Mouse (Mus musculus) G1E (cell line): ENCODE results near the gene Ankdd1b. TPM values are rescaled to one million over a fixed set of nuclear protein-coding genes. Genes with fewer than 3 reads are reported as not detected.

Experiments
- ATAC-seq: 2 replicates; pipeline ENCODE4 v1.8.0; 2016; ENCODE audit warnings: mild to moderate bottlenecking; ENCODE audit not compliant: insufficient number of reproducible peaks, poor library complexity, low FRiP score, severe bottlenecking; ENCODE audit errors: extremely low read depth
- DNase-seq: peaks from one replicate; pipeline ENCODE4 v3.0.0; 2012; ENCODE audit warnings: low spot score
- H3K27me3 ChIP-seq: 2 replicates; pipeline ENCODE4 v1.6.1; 2012; ENCODE audit warnings: mild to moderate bottlenecking, low read length, inconsistent platforms; ENCODE audit not compliant: insufficient read depth
- H3K36me3 ChIP-seq: replicated peaks from 2 replicates; pipeline ENCODE3; 2012; ENCODE audit warnings: mild to moderate bottlenecking, inconsistent platforms
- H3K4me1 ChIP-seq: 2 replicates; pipeline ENCODE4 v1.6.1; 2012; ENCODE audit warnings: low read depth, low read length, inconsistent platforms, mixed read lengths; ENCODE audit not compliant: insufficient read depth
- H3K4me3 ChIP-seq: 2 replicates; pipeline ENCODE4 v1.5.1; 2012; ENCODE audit warnings: low read depth, mild to moderate bottlenecking, inconsistent platforms, low read length, moderate library complexity, mixed read lengths
- H3K9me3 ChIP-seq: replicated peaks from 2 replicates; pipeline ENCODE4 v1.6.1; 2012; ENCODE audit warnings: inconsistent platforms
- CTCF ChIP-seq: IDR thresholded peaks from 2 replicates; pipeline ENCODE4 v1.5.1; 2012; ENCODE audit warnings: low read depth, low read length, inconsistent platforms, mixed read lengths
- GATA1 ChIP-seq: IDR thresholded peaks from 2 replicates; pipeline ENCODE4 v1.6.1; 2012; ENCODE audit warnings: borderline replicate concordance, low read length, inconsistent platforms, mixed read lengths
- GATA2 ChIP-seq: IDR thresholded peaks from 2 replicates; pipeline ENCODE4 v1.6.1; 2012; ENCODE audit warnings: low read depth, low read length, inconsistent platforms, borderline replicate concordance
- POLR2AphosphoS5 ChIP-seq: IDR thresholded peaks from 2 replicates; pipeline ENCODE4 v1.6.1; 2012; ENCODE audit warnings: low read depth, low read length, inconsistent platforms; ENCODE audit not compliant: insufficient replicate concordance
- TAL1 ChIP-seq: conservative IDR thresholded peaks from 2 replicates; pipeline ENCODE4 v1.6.1; 2012; ENCODE audit warnings: low read depth, low read length, inconsistent platforms, mixed read lengths
- polyA plus RNA-seq: library from polyadenylated mRNA; stranded (reverse); fragments of >175 nt; gene quantifications from 2 replicates; pipeline ENCODE4 v1.2.3, GENCODE M21; 2012
- total RNA-seq, 2 experiments: library from RNA; stranded (forward) in 1 of 2; stranded (reverse) in 1 of 2; fragments of 200-1000 nt in 1 of 2; fragments of >200 nt in 1 of 2; fragmentation: Nextera tagmentation in 1 of 2; gene quantifications; 2 replicates each; pipeline ENCODE4 v1.2.3; 2014 to 2017

Ankdd1b gene
- total and polyA plus RNA-seq, 3 experiments: 0.16 TPM; not detected in 2

DNA sequence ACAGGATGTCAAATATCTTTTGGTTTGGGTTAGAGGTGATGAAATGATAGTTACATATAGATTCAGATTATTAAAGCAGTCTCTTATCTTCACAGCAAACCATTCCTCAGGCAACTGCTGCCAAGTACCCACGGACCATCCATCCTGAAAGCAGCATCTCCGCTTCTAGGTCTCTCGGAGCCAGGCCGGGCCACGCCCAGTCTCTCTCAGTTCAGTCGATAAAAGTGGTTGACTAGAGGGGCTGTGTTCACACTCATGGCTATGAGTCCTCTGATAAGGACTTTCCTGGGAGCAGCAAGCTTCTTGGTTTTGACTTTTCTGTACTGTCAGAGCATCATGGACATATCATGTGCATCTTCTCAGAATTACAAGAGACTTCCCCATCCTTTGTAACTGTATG, 56.6 kb downstream of the Ankdd1b start:
- Histone ChIP-seq H3K4me3 (no peak overlapping the region), H3K4me1 (no peaks in the 10 kb centered on the region), H3K36me3 (peaks cover 90% of the 10 kb centered on the region), H3K9me3 (no peaks in the 10 kb centered on the region), H3K27me3 (no peaks in the 10 kb centered on the region)
- DNase-seq (no peak), ATAC-seq (no peak)
- no peak for TF ChIP-seq TAL1
- no peak for TF ChIP-seq CTCF
- TF ChIP-seq POLR2AphosphoS5: no peak
- TF ChIP-seq GATA1: no peak
- no peak for TF ChIP-seq GATA2

DNA sequence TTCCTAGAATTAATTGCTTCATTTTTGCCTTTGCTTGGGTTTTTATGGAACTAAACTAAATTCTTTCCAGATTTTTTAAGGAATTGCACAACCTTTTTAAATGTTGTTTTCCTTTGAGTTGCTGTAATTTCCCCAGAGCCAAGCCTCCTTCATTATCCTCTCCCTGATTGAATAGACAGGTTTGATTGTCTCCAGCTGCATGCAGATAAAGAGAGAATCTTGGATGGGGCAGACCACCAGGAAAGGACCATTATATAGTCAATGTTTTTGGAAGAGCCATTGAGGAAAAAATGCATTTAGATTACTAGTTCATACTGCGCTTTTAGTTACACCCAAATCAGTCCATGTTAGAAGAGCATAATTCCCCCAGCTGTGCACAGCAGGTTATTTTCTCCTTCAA, 62.2 kb downstream of the Ankdd1b start:
- no peak overlapping the region for H3K4me3 ChIP-seq
- H3K36me3 ChIP-seq: peaks cover 90% of the 10 kb centered on the region
- no peaks in the 10 kb centered on the region for H3K9me3 ChIP-seq
- no peaks in the 10 kb centered on the region for H3K27me3 ChIP-seq
- DNase-seq (no peak), ATAC-seq (no peak)
- TF ChIP-seq GATA1 (no peak), GATA2 (no peak), CTCF (no peak), TAL1 (no peak), POLR2AphosphoS5 (no peak)
- peaks cover 2% of the 10 kb centered on the region; the same call in 1 of the 2 replicates for H3K4me1 ChIP-seq

DNA sequence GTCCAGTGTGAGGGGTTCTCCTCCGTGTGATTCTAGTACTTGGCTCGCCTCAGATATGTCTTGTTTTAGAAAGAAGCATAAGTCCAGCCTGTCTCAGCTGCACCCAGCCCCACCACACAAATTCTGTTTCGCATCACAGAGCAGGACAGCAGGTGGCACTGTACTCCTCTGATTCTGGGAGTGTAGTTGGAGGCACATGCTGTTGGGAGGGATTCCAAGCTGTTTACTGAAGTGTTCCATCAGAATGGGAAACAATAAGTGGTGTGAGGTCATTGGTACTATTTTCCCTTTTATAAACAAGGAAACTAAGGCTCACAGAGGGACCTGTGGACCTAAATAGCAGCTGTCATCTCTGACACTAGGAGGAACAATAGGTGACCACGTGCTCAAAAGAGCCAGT, 64.0 kb downstream of the Ankdd1b start:
- ATAC-seq: no peak
- Histone ChIP-seq H3K4me3 (no peak overlapping the region), H3K27me3 (no peaks in the 10 kb centered on the region), H3K9me3 (no peaks in the 10 kb centered on the region), H3K36me3 (peaks cover 90% of the 10 kb centered on the region), H3K4me1 (peaks cover 2% of the 10 kb centered on the region; the same call in 1 of the 2 replicates)
- TF ChIP-seq TAL1 (no peak), GATA2 (no peak), POLR2AphosphoS5 (no peak), CTCF (no peak)
- no peak for DNase-seq

DNA sequence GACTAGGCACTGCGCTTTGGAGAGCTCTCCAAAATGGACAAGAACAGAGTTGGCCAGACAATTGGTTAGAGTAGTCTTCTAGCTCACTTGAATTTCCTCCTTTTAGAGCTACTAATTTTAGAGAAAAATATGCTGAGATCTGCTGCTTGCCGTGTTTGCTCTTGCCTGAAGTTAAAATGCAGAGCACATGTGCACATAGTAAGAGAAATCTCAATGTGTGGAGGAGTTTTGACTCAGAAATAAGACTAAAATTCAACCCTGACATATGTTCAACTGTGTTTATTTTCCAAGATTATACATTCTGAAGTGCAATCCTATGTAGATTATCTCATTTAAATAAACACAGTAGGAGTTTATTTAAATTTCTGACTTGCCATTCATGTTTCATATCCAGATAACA, 65.5 kb downstream of the Ankdd1b start:
- Histone ChIP-seq H3K36me3 (peaks cover 89% of the 10 kb centered on the region), H3K27me3 (no peaks in the 10 kb centered on the region), H3K9me3 (no peaks in the 10 kb centered on the region), H3K4me3 (no peak overlapping the region), H3K4me1 (peaks cover 2% of the 10 kb centered on the region; the same call in 1 of the 2 replicates)
- no peak for DNase-seq
- no peak for TF ChIP-seq CTCF
- TF ChIP-seq GATA1: no peak
- no peak for TF ChIP-seq GATA2
- no peak for TF ChIP-seq TAL1
- TF ChIP-seq POLR2AphosphoS5: no peak
- no peak for ATAC-seq

DNA sequence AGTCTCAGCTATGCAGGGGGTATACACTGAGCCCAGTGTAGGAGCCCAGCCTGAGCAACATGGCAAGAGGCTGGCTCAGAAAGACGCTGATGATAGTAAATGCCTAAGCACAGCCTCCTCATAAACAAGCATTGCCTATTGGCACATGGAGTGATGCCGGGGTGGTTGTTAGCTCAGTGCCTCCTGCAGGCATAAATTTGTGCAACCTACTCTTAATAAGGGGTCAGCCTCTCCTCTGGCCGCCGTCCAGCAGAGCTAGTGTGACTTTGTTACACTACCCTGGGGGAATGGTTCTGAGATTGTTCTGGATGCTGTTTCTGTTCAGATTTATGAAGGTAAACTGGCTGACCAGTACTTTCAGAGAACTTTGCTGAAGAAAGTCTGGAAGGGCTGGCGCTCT, 69.7 kb downstream of the Ankdd1b start:
- ATAC-seq (no peak), DNase-seq (no peak)
- H3K4me3 ChIP-seq: no peak overlapping the region
- H3K9me3 ChIP-seq: no peaks in the 10 kb centered on the region
- peaks cover 2% of the 10 kb centered on the region; the same call in 1 of the 2 replicates for H3K4me1 ChIP-seq
- no peaks in the 10 kb centered on the region for H3K27me3 ChIP-seq
- H3K36me3 ChIP-seq: peaks cover 95% of the 10 kb centered on the region
- TF ChIP-seq TAL1 (no peak), GATA1 (no peak), GATA2 (no peak), POLR2AphosphoS5 (no peak), CTCF (no peak)

DNA sequence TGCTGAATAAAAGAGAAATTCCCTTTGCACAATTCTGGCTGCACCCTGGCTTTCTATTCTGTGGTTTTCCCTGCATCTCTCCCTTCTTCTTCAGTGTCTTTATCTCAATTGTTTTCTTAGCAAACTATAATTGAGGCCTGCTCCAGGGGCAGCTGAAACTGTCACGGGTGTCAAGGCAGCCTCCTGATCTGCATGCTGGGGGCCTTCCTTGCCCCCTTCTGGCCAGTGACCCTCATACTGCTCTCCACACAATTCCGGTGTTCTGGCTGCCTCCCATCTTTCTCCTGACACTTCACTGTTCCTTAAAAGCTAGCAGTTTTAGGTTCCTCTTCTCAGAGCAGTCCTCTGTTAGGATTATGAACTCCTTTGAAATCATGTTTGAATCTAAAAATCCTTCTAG, 81.7 kb downstream of the Ankdd1b start:
- Histone ChIP-seq H3K27me3 (0 out of 2 replicates have a peak, but pooled peaks cover 2% of the 10 kb centered on the region), H3K9me3 (peaks cover 3% of the 10 kb centered on the region), H3K4me3 (peak overlapping the region; percentile 88), H3K4me1 (peaks cover 14% of the 10 kb centered on the region), H3K36me3 (peaks cover 45% of the 10 kb centered on the region)
- TF ChIP-seq GATA1 (no peak), GATA2 (no peak), CTCF (no peak), TAL1 (no peak), POLR2AphosphoS5 (no peak)
- no peak for ATAC-seq
- no peak for DNase-seq
